Mouse (Mus musculus) right cerebral cortex, postnatal 14 days (tissue): ENCODE results near the gene Calr4.

Experiments
- DNase-seq: peaks from one replicate; pipeline ENCODE4 v3.0.0; 2022

The Calr4 gene

DNA sequence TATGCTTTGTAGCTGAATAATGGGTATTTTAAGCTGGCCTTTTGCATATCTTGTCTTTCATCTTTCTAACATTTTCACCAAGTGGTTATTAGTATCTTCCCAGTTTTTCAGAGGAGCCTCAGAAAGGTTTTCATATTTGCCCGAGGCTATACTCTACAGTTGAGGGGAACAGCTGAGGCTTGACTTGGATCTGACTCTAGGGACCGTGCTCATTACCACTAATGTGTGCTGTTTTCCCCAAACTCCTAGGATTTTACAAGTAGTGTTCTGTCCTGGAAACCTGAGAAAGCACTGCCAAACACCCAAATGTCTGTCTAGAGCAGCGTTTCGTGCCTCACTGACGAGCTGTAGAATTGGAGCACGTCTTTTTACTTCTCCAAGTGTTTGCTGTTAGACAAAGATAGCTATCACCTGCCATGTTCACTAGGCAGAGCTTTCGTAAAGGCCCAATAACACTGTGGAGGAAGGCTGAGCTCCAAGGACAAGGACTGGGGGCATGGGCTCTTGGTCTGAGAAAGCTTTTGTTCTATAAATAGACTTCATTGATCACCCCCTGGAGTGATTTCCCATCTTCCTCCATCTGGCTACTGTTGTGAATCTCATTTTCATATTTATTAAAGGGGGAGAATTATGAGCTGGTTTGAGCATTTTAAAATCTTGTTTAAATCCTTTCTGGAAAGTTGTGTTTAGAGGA lies 2.0 kb downstream of the Calr4 start:
- DNase-seq: no peak

DNA sequence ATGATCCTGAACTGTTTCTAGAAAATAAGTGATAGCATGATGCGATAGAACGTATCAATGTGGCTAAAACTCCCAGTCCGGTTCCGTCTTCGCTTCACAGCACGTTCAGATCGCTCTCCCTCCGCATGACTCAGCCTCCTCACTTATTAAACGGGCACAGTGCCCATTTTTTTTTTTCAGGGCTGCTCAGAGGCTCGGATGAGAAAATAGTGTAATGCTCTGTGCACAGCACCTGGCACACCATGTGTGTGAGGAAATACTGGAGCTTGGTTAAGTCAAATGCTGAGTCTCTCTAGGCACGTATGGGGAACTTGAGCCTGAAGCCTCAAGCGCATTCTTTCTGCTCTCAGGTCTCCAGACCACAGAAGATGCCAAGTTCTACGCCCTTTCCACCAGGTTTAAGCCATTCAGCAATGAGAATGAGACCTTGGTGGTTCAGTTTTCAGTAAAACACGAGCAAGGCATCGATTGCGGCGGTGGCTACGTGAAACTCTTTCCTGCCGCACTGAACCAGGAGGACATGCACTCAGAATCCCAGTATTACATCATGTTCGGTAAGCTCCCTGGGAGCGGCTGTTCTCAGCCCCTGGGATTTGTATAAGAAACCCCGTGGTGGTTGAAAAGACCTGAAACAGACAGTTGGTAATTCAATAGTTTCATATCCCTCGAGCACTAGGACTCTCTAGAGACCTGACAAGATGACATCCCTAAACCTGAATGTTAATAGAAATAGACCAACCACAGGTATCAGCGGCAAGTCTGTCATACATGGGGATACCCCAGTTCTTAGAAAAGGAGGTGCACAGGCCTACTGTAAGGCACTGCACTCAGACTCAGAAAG lies 4.4 kb downstream of the Calr4 start:
- DNase-seq: peak; percentile 23

DNA sequence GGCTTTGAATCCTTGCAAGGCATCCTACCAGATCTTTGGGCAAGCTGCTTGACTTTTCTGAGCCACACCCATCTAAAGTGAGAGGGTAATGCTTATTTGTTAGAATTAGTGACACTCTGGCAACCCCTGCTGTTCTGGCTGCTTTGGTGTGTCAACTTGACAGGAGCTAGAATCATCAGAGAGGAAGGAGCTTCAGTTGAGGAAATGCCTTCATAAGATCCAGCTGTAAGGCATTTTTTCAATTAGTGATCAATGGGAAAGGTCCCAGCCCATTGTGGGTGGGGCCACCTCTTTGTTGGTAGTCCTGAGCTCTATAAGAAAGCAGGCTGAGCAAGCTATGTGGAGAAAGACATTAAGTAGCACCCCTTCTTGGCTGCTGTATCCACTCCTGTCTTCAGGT lies 6.9 kb downstream of the Calr4 start:
- DNase-seq: no peak

DNA sequence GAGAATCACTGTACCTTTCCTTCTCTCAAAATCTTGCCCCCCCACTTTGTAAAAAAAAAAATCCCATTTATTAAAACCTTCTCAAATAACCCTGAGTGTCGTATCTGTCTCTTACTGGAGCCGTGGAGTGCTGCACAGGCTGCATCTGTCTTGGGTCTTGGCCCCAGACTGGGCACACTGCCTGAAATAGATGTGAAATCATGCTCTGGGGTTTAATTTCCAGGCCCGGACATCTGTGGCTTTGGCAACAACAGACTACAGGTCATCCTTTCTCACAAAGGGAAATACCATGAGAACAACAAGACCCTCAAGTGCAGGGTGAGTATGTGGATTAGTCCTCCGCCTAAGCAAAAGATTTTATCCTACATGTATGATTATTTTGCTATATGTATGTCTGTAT lies 7.6 kb downstream of the Calr4 start:
- DNase-seq: no peak

DNA sequence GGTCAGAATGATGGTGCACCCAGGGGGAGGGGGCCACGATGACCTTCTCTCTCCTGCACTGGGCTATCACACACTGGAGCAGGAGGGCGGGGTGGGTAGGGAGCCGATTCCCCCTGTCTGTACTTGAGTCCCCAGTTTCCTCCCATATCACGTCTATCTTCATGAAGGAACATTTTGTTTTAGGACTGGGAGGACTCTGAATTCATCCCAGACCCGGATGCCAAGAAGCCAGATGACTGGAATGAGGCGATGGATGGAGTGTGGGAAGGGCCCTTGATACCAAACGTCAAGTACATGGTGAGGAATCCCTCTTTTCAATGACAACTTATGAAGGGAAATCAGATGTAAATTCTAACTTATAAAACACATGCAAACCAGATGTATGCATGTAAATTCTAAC lies 10.2 kb downstream of the Calr4 start:
- DNase-seq: no peak

DNA sequence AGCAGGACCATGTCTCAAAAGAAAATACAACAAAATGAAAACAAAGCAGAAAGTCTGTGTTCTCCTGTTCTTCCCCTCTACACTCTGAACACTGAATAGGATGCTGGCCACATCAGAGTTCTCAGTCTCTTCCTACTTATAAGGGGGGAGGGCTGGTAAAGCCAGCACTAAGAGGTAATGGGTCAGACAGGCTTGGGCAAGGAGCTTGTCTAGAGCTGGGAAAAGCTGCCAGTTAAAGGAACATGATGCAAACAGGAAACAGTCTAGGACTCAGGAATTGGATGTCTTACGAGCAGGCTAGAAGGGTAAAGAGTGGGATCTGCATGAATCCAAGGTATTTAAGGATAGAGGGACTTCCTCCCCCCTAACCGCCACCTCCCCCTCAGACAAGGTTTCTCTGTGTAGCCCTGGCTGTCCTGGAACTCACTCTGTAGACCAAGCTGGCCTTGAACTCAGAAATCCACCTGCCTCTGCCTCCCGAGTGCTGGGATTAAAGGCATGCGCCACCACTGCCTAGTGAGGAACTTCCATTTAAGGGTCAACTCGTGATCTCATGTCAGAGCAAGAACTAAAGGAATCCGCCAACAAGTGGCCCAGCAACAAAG lies 10.8 kb downstream of the Calr4 start:
- no peak for DNase-seq

DNA sequence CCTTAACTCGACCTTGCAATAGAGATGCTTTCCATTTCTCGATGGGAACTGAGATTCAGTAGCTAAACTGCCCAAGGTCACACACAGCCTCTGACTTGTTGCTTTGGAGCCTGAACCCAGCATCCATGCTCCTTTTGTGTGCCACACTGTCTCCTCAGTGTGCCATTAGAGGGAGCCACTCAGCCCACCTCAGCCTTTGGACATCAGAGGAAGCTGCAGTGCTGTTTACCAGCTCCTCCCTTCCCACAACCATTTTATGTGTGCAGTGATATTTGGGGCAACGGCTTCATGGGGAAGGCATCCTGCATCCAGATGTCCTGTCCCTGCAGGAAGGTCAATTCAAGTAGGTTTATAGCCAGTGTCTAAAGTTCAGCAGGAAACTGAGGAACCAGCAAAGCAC lies 17.3 kb downstream of the Calr4 start:
- no peak for DNase-seq

DNA sequence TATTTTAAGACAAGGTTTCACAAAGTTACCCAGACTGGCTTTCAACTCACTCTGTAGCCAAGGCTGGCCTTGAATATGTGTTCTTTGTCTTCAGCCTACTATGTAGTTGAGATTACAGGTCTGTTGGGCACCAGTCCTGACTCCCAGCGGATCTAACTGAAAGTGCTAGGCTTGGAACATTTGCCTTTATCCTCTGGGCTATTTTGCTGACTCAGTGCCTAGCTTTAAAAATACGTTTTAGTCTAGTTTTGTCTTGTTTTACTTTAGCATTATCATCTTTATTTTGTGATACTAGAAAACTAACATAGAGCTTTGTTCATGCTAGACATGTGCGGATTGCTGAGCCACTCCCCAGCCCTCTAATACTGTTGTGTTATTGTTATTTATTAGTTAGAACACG lies 17.9 kb downstream of the Calr4 start:
- DNase-seq: no peak

DNA sequence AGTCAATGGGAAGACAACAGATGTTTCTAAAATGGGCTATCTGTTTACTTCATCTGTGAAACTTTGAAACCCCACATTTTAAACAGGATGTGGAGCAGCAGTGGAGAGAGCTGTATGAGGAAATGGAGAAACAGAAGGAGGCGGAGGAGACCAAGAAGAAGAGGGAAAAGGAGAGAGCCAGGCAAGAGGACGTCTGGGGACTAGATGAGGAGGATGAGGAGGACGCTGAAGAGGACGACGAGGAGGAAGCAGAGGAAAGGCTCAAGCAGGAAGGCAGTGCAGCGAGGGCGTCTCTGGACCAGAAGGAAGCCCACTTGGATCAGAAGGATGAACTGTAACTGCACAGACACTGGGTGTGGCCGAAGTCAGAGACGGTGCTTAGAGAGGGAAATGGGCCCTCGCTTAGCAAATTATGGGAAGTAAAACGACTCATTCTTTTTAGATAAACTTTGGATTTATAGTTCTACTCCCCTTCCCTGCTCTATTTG lies 19.4 kb downstream of the Calr4 start:
- DNase-seq: no peak

DNA sequence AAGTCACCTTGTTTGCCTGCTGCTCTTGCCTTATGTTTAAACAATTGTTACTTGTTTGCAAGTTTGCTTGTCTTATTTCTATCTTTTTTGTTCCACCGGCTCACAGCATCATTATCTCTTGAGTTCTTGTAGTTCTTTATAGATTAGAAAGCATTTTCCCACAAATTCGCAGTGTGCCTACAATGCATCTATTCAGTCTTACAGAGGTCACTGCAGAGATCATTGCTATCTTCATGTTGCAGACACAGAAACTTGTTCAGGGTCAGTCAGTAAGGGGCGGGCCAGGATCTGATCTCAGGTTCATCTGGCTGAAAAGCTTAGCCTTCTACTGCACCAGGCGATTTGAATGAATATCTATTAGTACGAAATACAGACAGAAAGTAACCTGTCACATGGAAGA lies 20.2 kb downstream of the Calr4 start:
- DNase-seq: no peak

DNA sequence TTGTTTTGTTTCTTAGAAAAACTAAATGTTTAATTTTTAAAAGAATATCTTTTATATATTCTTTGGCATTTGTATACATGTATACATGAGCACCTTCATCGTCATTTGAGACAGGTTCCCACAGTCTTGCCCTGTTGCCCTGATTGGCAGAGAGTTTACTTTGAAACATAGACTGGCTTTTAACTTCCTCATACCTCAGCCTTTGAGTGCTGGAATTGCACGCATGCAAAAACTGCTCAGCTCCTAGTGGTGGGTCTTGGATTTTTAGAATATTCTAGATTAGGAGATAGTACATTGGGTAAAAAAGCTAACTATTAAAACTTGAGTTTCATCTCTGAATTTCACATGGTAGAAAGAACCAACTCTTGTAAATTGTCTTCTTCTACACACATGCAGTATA lies 21.0 kb downstream of the Calr4 start:
- DNase-seq: no peak

DNA sequence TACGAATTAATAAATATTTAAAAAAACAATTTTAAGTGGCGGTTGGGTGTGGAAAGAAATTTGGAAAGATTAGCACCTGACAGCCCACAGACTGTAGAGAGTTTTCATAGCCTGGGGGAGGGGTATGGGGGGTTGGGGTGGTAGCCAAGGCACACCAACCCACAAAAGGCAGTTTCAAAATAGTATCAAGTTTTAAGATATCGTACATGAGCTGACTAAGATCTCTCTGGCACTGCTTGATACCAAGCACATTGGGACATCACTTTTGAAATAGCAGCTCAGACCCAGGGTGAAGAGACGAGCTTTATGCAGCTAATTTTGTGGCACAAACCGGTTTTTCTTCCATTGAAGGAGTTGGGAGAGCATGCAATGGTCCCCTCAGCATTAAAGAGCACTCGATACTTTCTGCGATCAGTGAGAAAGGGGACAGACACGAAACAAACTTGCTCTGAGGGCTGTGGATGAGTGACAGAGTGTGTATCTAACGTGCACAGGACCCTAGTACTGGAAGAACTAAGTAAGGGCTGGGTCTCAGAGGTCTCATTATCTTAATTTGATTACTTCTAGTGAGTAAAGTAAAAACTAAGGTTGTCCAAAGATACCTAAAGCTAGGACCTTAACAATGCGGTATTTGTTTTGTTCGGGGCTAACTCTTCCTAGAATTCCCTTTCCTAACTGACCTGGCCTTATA lies 21.6 kb downstream of the Calr4 start:
- no peak for DNase-seq

DNA sequence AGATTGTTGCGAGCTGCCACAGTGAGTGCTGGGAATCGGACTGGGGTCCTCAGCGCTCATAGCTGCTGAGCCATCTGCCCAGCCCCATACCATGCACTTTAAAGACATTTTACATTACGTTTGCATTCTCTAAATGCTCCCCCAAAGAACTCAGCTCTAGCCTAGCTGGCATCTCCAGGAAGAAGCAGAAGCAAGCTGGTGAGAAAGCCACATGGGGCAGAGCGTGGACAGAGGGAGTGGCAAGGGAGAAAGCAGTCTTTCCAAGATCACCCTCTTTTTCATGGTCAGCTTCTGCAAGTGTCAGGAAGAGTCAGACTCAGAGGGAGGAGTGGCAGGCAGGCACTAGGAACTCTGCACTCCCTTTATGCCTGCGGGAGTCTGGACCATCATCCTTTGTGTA lies 22.5 kb downstream of the Calr4 start:
- no peak for DNase-seq

DNA sequence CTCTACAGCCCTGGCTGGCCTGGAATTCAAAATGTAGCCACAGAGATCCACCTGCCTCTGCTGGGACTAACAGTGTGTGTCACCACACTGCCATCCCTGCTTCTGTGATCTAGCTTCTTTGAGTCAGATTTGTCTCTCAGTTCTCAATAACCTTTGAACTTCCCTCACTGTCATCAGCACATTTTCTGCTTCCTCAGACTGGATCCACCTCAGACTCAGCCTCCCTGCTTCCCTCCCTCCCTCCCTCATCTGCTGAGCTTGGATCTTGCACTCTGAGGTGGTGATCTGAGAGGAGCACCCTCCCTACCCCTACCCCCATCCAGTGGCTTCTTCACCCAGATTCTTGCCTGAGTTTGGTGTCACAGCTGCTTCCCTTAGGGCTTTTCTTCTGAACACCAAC lies 23.4 kb downstream of the Calr4 start:
- no peak for DNase-seq

DNA sequence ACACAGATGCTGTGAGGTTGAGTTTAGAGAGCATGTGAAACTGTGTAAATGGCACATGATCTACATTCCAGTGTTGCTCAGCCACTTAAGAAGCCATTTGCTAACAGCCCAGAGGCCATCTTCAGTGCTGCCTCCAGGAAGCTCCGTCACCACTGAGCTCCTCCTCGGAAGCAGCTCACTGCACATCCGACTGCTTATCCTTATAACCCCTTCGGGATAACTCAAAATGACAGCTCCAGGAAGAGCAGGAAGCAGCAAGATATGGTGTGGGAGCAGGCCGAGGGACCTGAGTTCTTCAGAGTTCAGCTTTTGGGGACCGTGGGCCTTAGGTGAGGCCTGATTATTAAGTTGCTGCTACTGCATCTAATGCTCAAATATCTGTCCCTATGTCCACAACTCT lies 27.8 kb downstream of the Calr4 start:
- DNase-seq: no peak

DNA sequence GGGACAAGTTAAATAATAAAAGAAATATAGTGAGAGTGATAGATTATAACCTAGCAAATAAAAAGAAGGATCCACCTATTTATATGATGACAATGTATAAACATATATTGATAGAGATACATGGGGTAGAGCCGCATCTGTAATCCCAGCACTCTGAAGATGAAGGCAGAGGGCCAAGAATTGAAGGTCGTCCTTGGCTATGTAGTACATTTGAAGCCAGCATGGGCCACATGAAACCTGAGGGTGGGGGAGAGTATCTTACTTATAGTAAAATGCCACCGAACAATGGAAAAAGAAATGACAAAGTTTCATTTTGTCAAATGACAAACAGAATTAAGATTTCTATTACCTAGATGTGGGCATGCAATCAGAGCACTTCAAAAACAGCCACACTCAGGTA lies 31.8 kb downstream of the Calr4 start:
- DNase-seq: no peak

DNA sequence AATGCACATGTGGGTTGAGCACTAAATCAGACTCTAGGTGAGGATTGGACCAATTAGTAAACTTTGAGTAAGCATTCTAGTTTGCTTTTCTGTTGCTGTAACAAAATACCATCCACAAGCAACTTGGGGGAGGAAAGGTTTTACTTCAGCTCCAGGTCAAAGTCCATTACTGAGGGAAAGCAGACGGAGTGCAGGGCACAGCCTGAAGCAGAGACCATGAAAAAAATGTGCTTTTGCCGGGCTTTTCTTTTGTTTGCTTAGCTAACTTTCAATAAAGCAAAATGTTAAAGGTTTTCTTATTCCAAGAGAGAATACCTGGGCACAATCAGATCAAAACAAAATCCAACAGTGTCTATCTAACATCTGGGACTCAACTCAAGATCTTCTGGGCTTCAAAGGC lies 32.5 kb downstream of the Calr4 start:
- DNase-seq: no peak

DNA sequence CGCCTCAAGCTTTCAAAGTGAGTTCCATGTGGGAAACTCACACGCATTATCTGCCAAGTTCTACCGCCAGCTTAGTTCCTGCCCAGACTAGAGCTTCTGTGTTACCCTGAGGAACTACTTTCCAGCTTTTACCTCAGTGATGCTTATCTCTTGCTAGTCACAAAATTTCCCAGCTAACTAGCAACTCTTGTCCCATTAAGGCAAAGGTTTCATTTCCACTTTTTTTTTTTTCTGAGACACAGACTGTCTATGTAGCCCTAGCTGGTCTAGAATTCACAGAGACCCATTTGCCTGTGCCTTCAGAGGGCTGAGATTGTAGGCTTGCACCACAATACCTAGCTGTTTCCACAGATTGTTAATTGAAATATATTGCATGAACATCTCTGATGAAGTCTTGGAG lies 33.2 kb downstream of the Calr4 start:
- no peak for DNase-seq

DNA sequence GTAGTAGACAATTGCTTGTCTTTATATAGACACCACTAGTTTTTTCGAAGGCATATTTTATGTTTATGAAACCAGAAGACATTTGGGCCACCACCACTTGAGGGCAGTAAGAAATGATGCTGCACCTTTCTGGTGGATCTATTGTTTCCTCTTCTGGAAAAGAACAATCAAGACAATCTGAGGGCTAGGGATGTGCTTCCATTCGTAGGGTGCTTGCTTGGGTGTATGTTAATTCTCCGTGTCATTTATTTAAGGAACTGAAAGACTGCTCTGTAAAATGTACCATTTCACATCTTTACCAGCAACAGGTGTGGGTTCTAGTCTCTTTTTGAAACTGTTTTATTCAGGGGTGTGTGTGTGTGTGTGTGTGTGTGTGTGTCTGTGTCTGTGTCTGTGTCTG lies 34.6 kb downstream of the Calr4 start:
- no peak for DNase-seq

DNA sequence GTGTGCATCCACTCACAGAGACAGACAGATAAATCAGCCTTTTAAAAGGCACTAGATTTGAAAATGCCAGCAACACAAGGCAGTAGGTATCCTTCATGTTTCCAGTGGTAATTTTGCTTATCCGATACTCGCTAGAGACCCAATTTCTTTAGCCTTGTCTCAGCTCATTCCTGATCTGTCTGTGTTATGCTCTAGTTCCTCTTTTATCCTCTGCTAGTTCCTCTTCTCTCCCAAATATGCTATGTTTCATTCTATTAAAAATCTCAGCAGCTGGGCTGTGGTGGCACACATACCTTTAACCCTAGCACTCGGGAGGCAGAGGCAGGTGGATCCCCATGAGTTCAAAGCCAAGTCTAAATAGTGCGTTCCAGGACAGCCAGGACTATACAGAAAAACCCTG lies 37.5 kb downstream of the Calr4 start:
- no peak for DNase-seq

DNA sequence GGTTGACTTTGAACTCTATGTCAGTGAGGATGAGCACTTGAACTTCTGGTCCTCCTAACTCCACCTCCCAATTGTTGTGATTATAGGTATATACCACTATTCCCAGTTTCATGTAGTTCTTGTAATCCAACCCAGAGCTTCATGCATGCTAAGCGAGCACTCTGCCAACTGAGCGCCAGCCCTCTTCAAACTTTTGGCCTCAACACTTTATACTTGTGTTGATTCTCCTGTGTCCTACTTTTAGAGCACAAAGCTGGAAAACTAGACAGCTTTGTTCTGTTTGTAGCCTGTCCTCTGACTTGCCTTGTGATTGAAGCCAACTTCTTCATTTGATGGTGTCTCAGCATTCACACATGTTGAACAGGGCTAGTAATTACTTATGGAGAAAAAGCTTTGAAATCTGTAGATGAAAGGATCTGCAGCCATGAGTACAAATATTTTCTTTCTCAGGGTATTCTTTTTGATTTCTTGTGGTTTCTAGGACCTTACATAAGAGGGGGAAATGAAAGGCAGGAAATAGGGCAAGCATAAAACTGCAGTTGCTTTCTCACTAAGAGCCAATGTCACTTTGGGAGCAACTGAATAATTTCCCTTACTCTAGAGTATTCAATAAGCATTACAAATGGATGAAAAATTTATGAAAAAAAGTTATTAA lies 39.4 kb downstream of the Calr4 start:
- DNase-seq: no peak

DNA sequence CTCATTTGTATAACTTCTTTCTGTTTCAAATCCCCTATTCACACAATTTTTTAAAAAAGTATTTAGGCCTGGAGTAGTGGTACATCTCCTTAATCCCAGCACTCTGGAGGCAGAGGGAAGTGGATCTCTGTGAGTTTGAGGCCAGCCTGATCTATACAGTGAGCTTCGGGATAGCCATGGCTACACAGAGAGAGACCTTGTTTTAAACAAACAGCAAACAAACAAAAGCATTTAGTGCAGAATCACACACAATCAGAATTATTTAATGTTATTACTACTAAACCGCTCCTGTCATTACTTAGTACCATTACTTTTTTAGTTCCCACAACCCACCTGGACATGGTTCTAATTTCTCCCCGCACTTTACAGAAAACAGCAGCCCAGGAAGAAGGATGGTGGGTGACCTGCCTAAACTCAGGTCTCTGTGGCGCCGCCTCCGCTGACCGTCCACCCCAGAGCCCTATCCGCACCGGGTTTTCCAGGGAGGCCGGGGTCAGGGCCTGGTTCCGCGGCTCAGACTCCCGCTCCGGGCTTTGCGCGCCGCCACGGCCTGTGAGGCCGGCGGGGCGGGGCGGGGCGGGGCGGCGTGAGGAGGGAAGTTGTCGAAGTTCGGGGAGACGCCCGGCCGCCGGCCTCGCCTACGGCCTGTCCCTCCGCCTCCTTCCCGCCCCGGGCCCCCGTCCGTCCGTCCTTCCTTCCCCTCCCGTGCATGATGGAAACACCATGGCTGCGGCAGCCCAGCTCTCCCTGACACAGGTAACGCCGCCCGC lies 45.6 kb downstream of the Calr4 start, which contains the start of gene Eps15:
Gene Eps15 (plus strand): TSS at position 580 of the 770 bp plus-strand sequence.
- peak; percentile 82 for DNase-seq
